8 mouse cellular contexts compared by ENCODE assay signal in genomic region chr11:51916033-51916929, GRCm38 (mm10). TPM values are rescaled to one million over a fixed set of nuclear protein-coding genes. Genes with fewer than 3 reads are reported as not detected.
DNase-seq lines count a peak whose midpoint lies in the region; ATAC-seq and TF ChIP-seq lines count a peak whose summit lies in the region.

No protein-coding gene starts in this region.

- intact Hi-C loops in gastrocnemius, adult 2 months (cut with DNase I) = loop anchor here (1.0 to 5.0 kb wide), 4 partner anchors 39 to 94 kb away; partner anchors contain the start of gene Cdkn2aipnl
- intact Hi-C loops in left cerebral cortex, adult 2 months (cut with DNase I) = loop anchor here (1.0 to 5.0 kb wide), 3 partner anchors 42 to 58 kb away; partner anchors contain the start of gene Cdkn2aipnl

- H3K9me3 ChIP-seq in hindbrain, postnatal 0 days (ENCODE audit: low read length) = no peaks in the 10 kb centered on the region

- TF ChIP-seq CTCF in gastrocnemius, adult 2 months (IDR thresholded peaks at IDR 0.05) = no peak
- TF ChIP-seq CTCF in hindbrain, postnatal 0 days (IDR thresholded peaks at IDR 0.05; ENCODE audit: low read depth) = no peak
- no peak for TF ChIP-seq CTCF in left cerebral cortex, adult 2 months (IDR thresholded peaks at IDR 0.05)

- no peaks in the 10 kb centered on the region for H3K36me3 ChIP-seq in hindbrain, postnatal 0 days (ENCODE audit: insufficient read depth, low read length)
- no peaks in the 10 kb centered on the region for H3K36me3 ChIP-seq in macrophage (ENCODE audit: inconsistent target)

- whole genome bisulfite sequencing in hindbrain, postnatal 0 days = 2% methylated on average over 29 of the region's 29 CpGs
- WGBS in macrophage (ENCODE audit: missing documents) = 6% methylated on average over 29 of the region's 29 CpGs

- DNase-seq in NIH3T3 (ENCODE audit: low read depth) = peak; percentile 99
- peak; percentile 55 to 69 for DNase-seq in cerebellum, postnatal 25 days
- peak; percentile 100 for DNase-seq in gastrocnemius, adult 2 months
- peak; percentile 83 for DNase-seq in hindbrain, postnatal 0 days (ENCODE audit: low spot score)
- peak; percentile 76 to 84 for DNase-seq in left cerebral cortex, adult 2 months (ENCODE audit: extremely low spot score in 1 of 2, low spot score in 2 of 2)
- DNase-seq in right cerebral cortex, adult 18-20 months = peak; percentile 91
- DNase-seq in urinary bladder, postnatal 36 days (ENCODE audit: low spot score in 2 of 2) = peak; percentile 82 to 95

- H3K27me3 ChIP-seq in hindbrain, postnatal 0 days (ENCODE audit: insufficient read depth, low read length) = no peaks in the 10 kb centered on the region

- ATAC-seq in hindbrain, postnatal 0 days = peak; percentile 93

- peak overlapping the region; percentile 99 for H3K27ac ChIP-seq in gastrocnemius, adult 2 months
- H3K27ac ChIP-seq in hindbrain, postnatal 0 days = peak overlapping the region; percentile 71
- peak overlapping the region; percentile 93 for H3K27ac ChIP-seq in left cerebral cortex, adult 2 months
- H3K27ac ChIP-seq in macrophage = peak overlapping the region; percentile 95

- H3K4me2 ChIP-seq in hindbrain, postnatal 0 days (ENCODE audit: low read depth, low read length) = peak overlapping the region; percentile 52

- H3K79me2 ChIP-seq in macrophage (ENCODE audit: inconsistent target) = no peaks in the 10 kb centered on the region

- peaks cover 10% of the 10 kb centered on the region; the same call in 1 of the 2 replicates for H3K4me1 ChIP-seq in hindbrain, postnatal 0 days (ENCODE audit: insufficient read depth, low read length)

- H3K4me3 ChIP-seq in gastrocnemius, adult 2 months = peak overlapping the region; percentile 70
- H3K4me3 ChIP-seq in hindbrain, postnatal 0 days (ENCODE audit: low read length) = peak overlapping the region; percentile 25
- H3K4me3 ChIP-seq in left cerebral cortex, adult 2 months = peak overlapping the region; percentile 45
- H3K4me3 ChIP-seq in macrophage (ENCODE audit: inconsistent target) = peak overlapping the region; percentile 37

- peak overlapping the region; percentile 28 for H3K9ac ChIP-seq in hindbrain, postnatal 0 days (replicated peaks; ENCODE audit: low read length)

RNA-seq across cellular contexts. Expression of gene Cdkn2aipnl, which starts 51.2 kb away (rescaled TPM):
- total RNA-seq in gastrocnemius, adult 2 months (2021) = 10 to 100 TPM; 16.9 to 30.0 TPM
- total RNA-seq in hindbrain, postnatal 0 days (2014; rRNA removed) = 84.6 and 87.8 TPM in 2 replicates
- 99.5 and 104 TPM in 2 replicates for polyA plus RNA-seq in hindbrain, postnatal 0 days (2015; fragmentation: Nextera tagmentation; extraction: Ambion mirVana)
- total RNA-seq in left cerebral cortex, adult 2 months (2021) = 10 to 100 TPM; 34.2 to 37.6 TPM
- total RNA-seq in macrophage (2018; cell fraction: chromatin; rRNA removed) = 1 to 10 TPM in 22 of 26 experiments, under 1 TPM in 4; 0.71 to 8.7 (median 3.0) TPM
- total RNA-seq in macrophage (2018; cell fraction: cytosol; rRNA removed) = 10 to 100 TPM; 17.1 to 39.7 (median 31.0) TPM
- total RNA-seq in macrophage (2018; cell fraction: nucleus; rRNA removed) = 10 to 100 TPM in 11 of 26 experiments, 1 to 10 TPM in 15; 2.3 to 23.6 (median 9.0) TPM
- 23.7 to 60.3 TPM (median 39.3 TPM) in 3 replicates for polyA plus RNA-seq in macrophage (2018)

RNA-seq across cellular contexts. Expression of gene Jade2, which starts 58.8 kb away (rescaled TPM):
- total RNA-seq in gastrocnemius, adult 2 months (2021) = 1 to 10 TPM; 7.8 to 7.9 TPM
- 3.1 and 4.3 TPM in 2 replicates for total RNA-seq in hindbrain, postnatal 0 days (2014; rRNA removed)
- polyA plus RNA-seq in hindbrain, postnatal 0 days (2015; fragmentation: Nextera tagmentation; extraction: Ambion mirVana) = 1.1 and 1.2 TPM in 2 replicates
- total RNA-seq in left cerebral cortex, adult 2 months (2021) = 10 to 100 TPM; 49.6 to 60.3 TPM
- 100 to 1,000 TPM in 5 of 26 experiments, 10 to 100 TPM in 21; 20.0 to 162 (median 72.9) TPM for total RNA-seq in macrophage (2018; cell fraction: chromatin; rRNA removed)
- 10 to 100 TPM; 25.3 to 91.3 (median 56.1) TPM for total RNA-seq in macrophage (2018; cell fraction: cytosol; rRNA removed)
- 100 to 1,000 TPM in 5 of 26 experiments, 10 to 100 TPM in 21; 28.2 to 135 (median 67.7) TPM for total RNA-seq in macrophage (2018; cell fraction: nucleus; rRNA removed)
- 30.8 to 37.9 TPM (median 31.3 TPM) in 3 replicates for polyA plus RNA-seq in macrophage (2018)

Comparison
In these comparisons a context has a peak if more than half of its experiments do, and no peak if none do; other contexts are left out.
1. Peak in every context shown above with its lines: DNase-seq, ATAC-seq, H3K4me3 ChIP-seq and H3K27ac ChIP-seq.